Mouse (Mus musculus) lung, adult 2 months (tissue): ENCODE results near the gene Smyd3. TPM values are rescaled to one million over a fixed set of nuclear protein-coding genes. Genes with fewer than 3 reads are reported as not detected.

Experiments
- DNase-seq: peaks from one replicate; pipeline ENCODE4 v3.0.0; 2022
- H3K4me1 ChIP-seq: fragments of 200-500 bp; 2 replicates; pipeline ENCODE4 v1.6.1; 2011; ENCODE audit warnings: low read length; ENCODE audit not compliant: control insufficient read depth, insufficient read depth
- H3K4me3 ChIP-seq: fragments of 200-500 bp; replicated peaks from 2 replicates; pipeline ENCODE3; 2011; ENCODE audit warnings: low read depth, mild to moderate bottlenecking, control low read depth, low read length; ENCODE audit errors: extremely low read depth
- CTCF ChIP-seq: fragments of 200-500 bp; IDR thresholded peaks from 2 replicates; pipeline ENCODE4 v1.5.1; 2011; ENCODE audit warnings: mild to moderate bottlenecking, low read length, control low read depth; ENCODE audit not compliant: insufficient read depth
- POLR2A ChIP-seq: fragments of 200-500 bp; IDR thresholded peaks from 2 replicates; pipeline ENCODE4 v1.6.1; 2011; ENCODE audit warnings: low read depth, mild to moderate bottlenecking, control low read depth, low read length, borderline replicate concordance; ENCODE audit errors: extremely low read depth
- WGBS: fragments of 180-500 bp; shearing (Covaris S2); methylation state at CpG from one replicate; pipeline ENCODE4 v1.1.7; 2018; 5-methylcytosine and 5-hydroxymethylcytosine counted together
- polyA plus RNA-seq: library from polyadenylated mRNA; depleted of rRNA; stranded (reverse); fragments of >200 nt; gene quantifications from 2 replicates; pipeline ENCODE4 v1.2.3, GENCODE M21; 2012

Gene Smyd3
- polyA plus RNA-seq, 1 experiment = 4.7 TPM

GRCm38 (mm10) chr1:179436596-179436995 lies 81.2 kb downstream of the Smyd3 start:
- DNase-seq = no peak
- TF ChIP-seq CTCF (no peak), POLR2A (no peak)
- 95% methylated on average over 11 of the region's 11 CpGs for WGBS

GRCm38 (mm10) chr1:179434443-179435260 lies 83.2 kb downstream of the Smyd3 start:
- no peak for TF ChIP-seq CTCF
- no peak for TF ChIP-seq POLR2A
- WGBS = 61% methylated on average over 11 of the region's 11 CpGs

More at GRCm38 (mm10) chr1:179436596-179436995, 81.2 kb downstream of the Smyd3 start:
- no peak overlapping the region for H3K4me3 ChIP-seq
- H3K4me1 ChIP-seq = no peaks in the 10 kb centered on the region

GRCm38 (mm10) chr1:179433828-179434227 lies 84.0 kb downstream of the Smyd3 start:
- DNase-seq = no peak
- H3K4me1 ChIP-seq = no peaks in the 10 kb centered on the region
- 81% methylated on average over 7 of the region's 7 CpGs for WGBS
- H3K4me3 ChIP-seq = no peak overlapping the region
- TF ChIP-seq POLR2A (no peak), CTCF (no peak)

More at GRCm38 (mm10) chr1:179434443-179435260, 83.2 kb downstream of the Smyd3 start:
- Histone ChIP-seq H3K4me3 (no peak overlapping the region), H3K4me1 (no peaks in the 10 kb centered on the region)
- no peak for DNase-seq

GRCm38 (mm10) chr1:179433355-179433754 lies 84.5 kb downstream of the Smyd3 start:
- Histone ChIP-seq H3K4me1 (no peaks in the 10 kb centered on the region), H3K4me3 (no peak overlapping the region)
- DNase-seq = no peak
- 77% methylated on average over 8 of the region's 8 CpGs for WGBS
- TF ChIP-seq POLR2A (no peak), CTCF (no peak)

- WGBS = 91% methylated on average over 3 of the region's 3 CpGs
- no peaks in the 10 kb centered on the region for H3K4me1 ChIP-seq
- TF ChIP-seq POLR2A (no peak), CTCF (no peak)
- no peak overlapping the region for H3K4me3 ChIP-seq
- DNase-seq = no peak
These were observed 87.8 kb downstream of the Smyd3 start for GRCm38 (mm10) chr1:179430077-179430476.

GRCm38 (mm10) chr1:179424879-179425472 lies 92.9 kb downstream of the Smyd3 start:
- Histone ChIP-seq H3K4me1 (no peaks in the 10 kb centered on the region), H3K4me3 (no peak overlapping the region)
- no peak for TF ChIP-seq POLR2A
- TF ChIP-seq CTCF = no peak
- WGBS = 91% methylated on average over 12 of the region's 12 CpGs
- no peak for DNase-seq

- TF ChIP-seq CTCF (no peak), POLR2A (no peak)
- DNase-seq = no peak
- Histone ChIP-seq H3K4me3 (no peak overlapping the region), H3K4me1 (no peaks in the 10 kb centered on the region)
- 66% methylated on average over 4 of the region's 4 CpGs for WGBS
These were observed 98.8 kb downstream of the Smyd3 start for GRCm38 (mm10) chr1:179419091-179419490.

GRCm38 (mm10) chr1:179408086-179408485 lies 109.8 kb downstream of the Smyd3 start:
- TF ChIP-seq CTCF (no peak), POLR2A (no peak)
- H3K4me3 ChIP-seq = no peak overlapping the region
- H3K4me1 ChIP-seq = no peaks in the 10 kb centered on the region
- WGBS = 85% methylated on average over 4 of the region's 4 CpGs
- no peak for DNase-seq

GRCm38 (mm10) chr1:179400835-179401234 lies 117.0 kb downstream of the Smyd3 start:
- Histone ChIP-seq H3K4me3 (no peak overlapping the region), H3K4me1 (no peaks in the 10 kb centered on the region)
- 79% methylated on average over 5 of the region's 5 CpGs for WGBS
- TF ChIP-seq CTCF = no peak
- TF ChIP-seq POLR2A = no peak
- no peak for DNase-seq
